Comparison of ENCODE assay signal across 21 mouse cellular contexts in the genomic region with DNA sequence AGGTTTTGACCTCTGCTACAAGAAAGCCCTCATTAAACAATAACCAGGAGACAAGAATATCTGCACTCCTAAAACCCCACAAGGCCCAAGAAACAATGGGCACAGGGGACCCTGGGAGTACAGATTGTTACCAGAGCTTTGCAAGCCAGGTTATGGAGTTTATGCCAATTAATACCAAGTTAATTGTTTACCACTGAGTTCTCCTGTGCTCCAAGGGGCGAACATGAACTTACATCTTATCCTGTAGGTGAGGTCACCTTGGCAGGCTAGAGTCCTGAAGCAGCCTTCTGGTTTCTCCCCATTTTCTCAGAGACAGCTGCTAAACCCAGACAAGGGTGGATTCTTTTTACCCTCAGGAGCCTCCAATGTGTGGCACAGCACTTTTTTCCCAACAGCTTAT.
"Had no signal": no experiment of that assay in that cellular context is flagged by ENCODE, and none has a peak within 500 bp of the region (broad histone marks: within the 10 kb centered on the region; RNA-seq: fewer than 3 reads in every experiment).

No protein-coding gene starts in this region.

- H3K27me3 ChIP-seq: limb, embryonic 12.5 days; limb, embryonic 15.5 days; midbrain, embryonic 12.5 days; midbrain, embryonic 15.5 days; neural tube, embryonic 15.5 days had no signal

- H3K4me2 ChIP-seq: limb, embryonic 12.5 days; limb, embryonic 15.5 days; liver, embryonic 11.5 days; lung, embryonic 14.5 days; midbrain, embryonic 12.5 days; midbrain, embryonic 15.5 days; neural tube, embryonic 12.5 days; neural tube, embryonic 15.5 days had no signal

- DNase-seq: layer of hippocampus, postnatal 36 days; liver, postnatal 0 days; lung, embryonic 14.5 days; right cerebral cortex, adult 18-20 months; right cerebral cortex, postnatal 14 days; right cerebral cortex, postnatal 4 days; thymus, adult 2 months; thymus, postnatal 14 days; thymus, postnatal 4 days had no signal

- H3K27ac ChIP-seq: left cerebral cortex, adult 2 months; limb, embryonic 12.5 days; limb, embryonic 15.5 days; liver, embryonic 14.5 days; macrophage; midbrain, embryonic 12.5 days; midbrain, embryonic 15.5 days; neural tube, embryonic 12.5 days; neural tube, embryonic 15.5 days; stomach, postnatal 0 days had no signal

- H3K9me3 ChIP-seq: limb, embryonic 15.5 days; midbrain, embryonic 12.5 days; midbrain, embryonic 15.5 days; neural tube, embryonic 12.5 days; neural tube, embryonic 15.5 days had no signal

- ATAC-seq: liver, postnatal 0 days; lung, postnatal 0 days; midbrain, embryonic 15.5 days had no signal

- H3K4me3 ChIP-seq: left cerebral cortex, adult 2 months; limb, embryonic 12.5 days; limb, embryonic 15.5 days; midbrain, embryonic 12.5 days; midbrain, embryonic 15.5 days; neural tube, embryonic 12.5 days; neural tube, embryonic 15.5 days had no signal

- H3K9ac ChIP-seq: limb, embryonic 12.5 days; limb, embryonic 15.5 days; liver, embryonic 14.5 days; liver, postnatal 0 days; lung, embryonic 14.5 days; midbrain, embryonic 12.5 days; midbrain, embryonic 15.5 days; neural tube, embryonic 12.5 days; neural tube, embryonic 15.5 days had no signal
